1 mouse cellular context compared by ENCODE assay signal in the genomic region with DNA sequence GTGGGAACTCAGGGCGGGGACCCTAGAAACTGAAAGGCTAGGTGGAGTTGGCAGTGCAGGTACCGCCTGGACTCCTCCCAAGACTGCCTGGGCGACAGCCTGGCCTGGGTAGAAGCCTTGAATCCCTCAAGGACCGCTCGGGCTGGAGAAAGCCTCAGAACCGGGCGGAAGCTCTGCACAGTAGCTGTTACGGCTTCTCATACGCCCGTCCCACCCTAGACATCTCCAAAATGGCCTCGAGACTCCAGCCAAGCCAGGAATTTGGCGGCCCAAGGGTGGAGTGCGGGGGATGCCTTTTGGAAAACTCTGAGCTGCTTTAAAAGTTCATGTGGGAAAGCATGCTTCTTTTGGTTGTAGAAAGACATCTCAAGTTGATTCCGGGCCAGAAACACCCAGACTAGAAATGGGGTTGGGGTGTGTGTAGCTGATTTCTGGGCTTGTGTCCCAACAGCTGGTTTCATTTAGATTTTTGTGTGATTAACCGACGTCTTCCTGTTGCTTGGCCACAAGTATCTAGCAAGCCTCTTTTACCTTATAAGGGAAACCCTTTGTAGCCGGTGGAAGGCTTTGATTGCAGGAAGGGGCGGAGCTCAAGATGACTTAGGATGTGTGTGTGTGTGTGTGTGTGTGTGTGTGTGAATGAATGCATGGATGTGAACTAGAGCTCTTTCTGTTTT.
TF ChIP-seq lines count a peak whose summit lies in the region.

No protein-coding gene starts in this region.

TF ChIP-seq in CH12.LX, 34 proteins besides CTCF, POLR2A, EP300 and RAD21 (continued from another document):
- TF ChIP-seq UBTF (IDR thresholded peaks at IDR 0.05; ENCODE audit: low read depth, low read length) (0 out of 2 replicates have a peak, but pooled peaks have one; percentile 42), JUN (IDR thresholded peaks at IDR 0.05; ENCODE audit: insufficient read depth, low read depth, low read length) (no peak), CHD1 (IDR thresholded peaks at IDR 0.05; ENCODE audit: low read depth, low read length) (no peak), SIN3A (IDR thresholded peaks at IDR 0.05; ENCODE audit: low read length) (peak; percentile 73; the same call in 1 of the 2 replicates), USF2 (conservative IDR thresholded peaks at IDR 0.05; ENCODE audit: low read depth, low read length) (no peak), GABPA (IDR thresholded peaks at IDR 0.05; ENCODE audit: insufficient replicate concordance, low read depth, low read length) (no peak), IRF4 (IDR thresholded peaks at IDR 0.05; ENCODE audit: low read depth, low read length) (no peak), CHD2 (IDR thresholded peaks at IDR 0.05; ENCODE audit: low read length) (no peak), ZNF384 (IDR thresholded peaks at IDR 0.05; ENCODE audit: low read depth, low read length) (no peak), PAX5 (IDR thresholded peaks at IDR 0.05; ENCODE audit: low read length) (no peak), JUND (conservative IDR thresholded peaks at IDR 0.05; ENCODE audit: low read depth, low read length) (no peak), TBP (conservative IDR thresholded peaks at IDR 0.05; ENCODE audit: low read depth, low read length) (peak; percentile 89), SMC3 (IDR thresholded peaks at IDR 0.05; ENCODE audit: low read depth, low read length) (no peak), BHLHE40 (IDR thresholded peaks at IDR 0.05; ENCODE audit: low read depth, low read length) (no peak; the same call in 1 of the 2 replicates), TCF12 (IDR thresholded peaks at IDR 0.05; ENCODE audit: low read depth, low read length) (0 out of 2 replicates have a peak, but pooled peaks have one; percentile 6), NRF1 (IDR thresholded peaks at IDR 0.05; ENCODE audit: low read depth, low read length) (no peak), MEF2A (IDR thresholded peaks at IDR 0.05; ENCODE audit: borderline replicate concordance, low read depth, low read length) (0 out of 2 replicates have a peak, but pooled peaks have one; percentile 12), ZKSCAN1 (IDR thresholded peaks at IDR 0.05; ENCODE audit: borderline replicate concordance, low read depth, low read length) (no peak), KAT2A (IDR thresholded peaks at IDR 0.05; ENCODE audit: insufficient replicate concordance, low read length) (no peak), NELFE (IDR thresholded peaks at IDR 0.05; ENCODE audit: low read depth, low read length) (peak; percentile 67; the same call in 1 of the 2 replicates), ELF1 (IDR thresholded peaks at IDR 0.05; ENCODE audit: low read depth, low read length) (peak; percentile 68; the same call in 1 of the 2 replicates), RCOR1 (conservative IDR thresholded peaks at IDR 0.05; ENCODE audit: low read depth, low read length) (no peak), ZC3H11A (IDR thresholded peaks at IDR 0.05; ENCODE audit: low read depth, low read length) (no peak), MXI1 (IDR thresholded peaks at IDR 0.05; ENCODE audit: low read depth, low read length) (no peak), ZMIZ1 (IDR thresholded peaks at IDR 0.05; ENCODE audit: low read depth, low read length) (0 out of 2 replicates have a peak, but pooled peaks have one; percentile 50)
